24 mouse cellular contexts compared by ENCODE assay signal in the genomic region with DNA sequence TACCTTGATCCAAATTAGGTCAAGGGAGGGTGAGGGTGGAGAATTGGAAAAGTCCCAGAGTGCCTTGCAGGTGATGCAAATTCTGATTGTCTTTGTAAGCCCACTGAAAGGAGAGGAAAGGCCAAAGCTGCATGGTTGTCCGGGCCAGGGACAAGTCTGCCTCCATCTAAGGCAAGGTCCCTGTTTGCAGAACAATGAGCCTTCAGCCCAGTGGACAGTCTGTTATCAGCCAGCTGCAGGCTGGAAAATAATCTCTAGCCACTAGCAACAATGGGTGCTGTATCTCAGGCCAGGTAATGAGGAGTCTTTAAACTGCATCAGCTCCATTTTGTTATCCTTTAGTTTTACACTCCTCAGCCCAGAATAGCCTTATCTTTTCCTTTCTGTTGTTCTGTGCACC.
DNase-seq lines count a peak whose midpoint lies in the region; ATAC-seq and TF ChIP-seq lines count a peak whose summit lies in the region.
"Had no signal": no experiment of that assay in that cellular context is flagged by ENCODE, and none has a peak within 500 bp of the region (broad histone marks: within the 10 kb centered on the region; RNA-seq: fewer than 3 reads in every experiment).

No protein-coding gene starts in this region.

- no peak overlapping the region for H3K27ac ChIP-seq in heart, embryonic 11.5 days (ENCODE audit: low read depth, low read length)
- H3K27ac ChIP-seq in heart, adult 2 months = no peak overlapping the region
- H3K27ac ChIP-seq in midbrain, embryonic 11.5 days (ENCODE audit: low read depth, low read length) = no peak overlapping the region
- H3K27ac ChIP-seq in midbrain, embryonic 16.5 days (ENCODE audit: low read length) = no peak overlapping the region
- H3K27ac ChIP-seq: embryonic facial prominence, embryonic 10.5 days; embryonic facial prominence, embryonic 13.5 days; forebrain, embryonic 12.5 days; forebrain, embryonic 15.5 days; heart, embryonic 15.5 days; hindbrain, embryonic 12.5 days; hindbrain, embryonic 15.5 days; intestine, embryonic 15.5 days had no signal

- ATAC-seq in heart, embryonic 11.5 days (replicated peaks; ENCODE audit: insufficient number of reproducible peaks, low FRiP score, low TSS enrichment) = peak; percentile 87
- ATAC-seq in midbrain, embryonic 11.5 days (ENCODE audit: low FRiP score) = 0 out of 2 replicates have a peak, but pooled peaks have one; percentile 40
- no peak for ATAC-seq in midbrain, embryonic 16.5 days
- ATAC-seq: activated CD4-positive, CD25-positive, alpha-beta regulatory T cell, adult 4 months; forebrain, embryonic 15.5 days; intestine, embryonic 15.5 days had no signal

- H3K36me3 ChIP-seq in heart, embryonic 11.5 days (ENCODE audit: control insufficient read depth, insufficient read depth, low read length) = no peaks in the 10 kb centered on the region
- no peaks in the 10 kb centered on the region for H3K36me3 ChIP-seq in heart, adult 2 months (ENCODE audit: control insufficient read depth, insufficient read depth, low read length)
- no peaks in the 10 kb centered on the region for H3K36me3 ChIP-seq in midbrain, embryonic 11.5 days (ENCODE audit: control insufficient read depth, insufficient read depth, low read length)
- no peaks in the 10 kb centered on the region for H3K36me3 ChIP-seq in midbrain, embryonic 16.5 days (ENCODE audit: control insufficient read depth, insufficient read depth, low read length)
- H3K36me3 ChIP-seq: embryonic facial prominence, embryonic 10.5 days; embryonic facial prominence, embryonic 13.5 days; forebrain, embryonic 12.5 days; forebrain, embryonic 15.5 days; heart, embryonic 15.5 days; hindbrain, embryonic 12.5 days; hindbrain, embryonic 15.5 days; intestine, embryonic 15.5 days had no signal

- H3K4me1 ChIP-seq in heart, embryonic 11.5 days (ENCODE audit: control insufficient read depth, insufficient read depth, low read length) = peaks cover 3% of the 10 kb centered on the region; the same call in 1 of the 2 replicates
- no peaks in the 10 kb centered on the region for H3K4me1 ChIP-seq in heart, adult 2 months (ENCODE audit: control insufficient read depth, insufficient read depth, low read length)
- H3K4me1 ChIP-seq in midbrain, embryonic 11.5 days (ENCODE audit: control insufficient read depth, insufficient read depth, low read length) = no peaks in the 10 kb centered on the region
- H3K4me1 ChIP-seq in midbrain, embryonic 16.5 days (ENCODE audit: control insufficient read depth, insufficient read depth, low read length) = peaks cover 8% of the 10 kb centered on the region
- H3K4me1 ChIP-seq: embryonic facial prominence, embryonic 10.5 days; embryonic facial prominence, embryonic 13.5 days; forebrain, embryonic 12.5 days; forebrain, embryonic 15.5 days; heart, embryonic 15.5 days; hindbrain, embryonic 12.5 days; intestine, embryonic 15.5 days had no signal

- TF ChIP-seq POLR2A in heart, adult 2 months (IDR thresholded peaks at IDR 0.05; ENCODE audit: insufficient read depth, low read depth, low read length) = no peak

- no peaks in the 10 kb centered on the region for H3K9me3 ChIP-seq in heart, embryonic 11.5 days (replicated peaks; ENCODE audit: control insufficient read depth, low read length)
- no peaks in the 10 kb centered on the region for H3K9me3 ChIP-seq in midbrain, embryonic 11.5 days (ENCODE audit: control insufficient read depth, low read length)
- no peaks in the 10 kb centered on the region for H3K9me3 ChIP-seq in midbrain, embryonic 16.5 days (replicated peaks; ENCODE audit: control insufficient read depth, low read length, poor library complexity, severe bottlenecking)
- H3K9me3 ChIP-seq: embryonic facial prominence, embryonic 10.5 days; embryonic facial prominence, embryonic 13.5 days; forebrain, embryonic 12.5 days; forebrain, embryonic 15.5 days; heart, embryonic 15.5 days; hindbrain, embryonic 12.5 days; hindbrain, embryonic 15.5 days; intestine, embryonic 15.5 days had no signal

- no peak for TF ChIP-seq CTCF in heart, adult 2 months (IDR thresholded peaks at IDR 0.05)

- no peak overlapping the region for H3K4me3 ChIP-seq in heart, embryonic 11.5 days (ENCODE audit: low read depth, low read length)
- H3K4me3 ChIP-seq in heart, adult 2 months = no peak overlapping the region
- no peak overlapping the region for H3K4me3 ChIP-seq in midbrain, embryonic 11.5 days (ENCODE audit: low read depth, low read length)
- no peak overlapping the region for H3K4me3 ChIP-seq in midbrain, embryonic 16.5 days (ENCODE audit: low read depth, low read length)
- H3K4me3 ChIP-seq: embryonic facial prominence, embryonic 10.5 days; embryonic facial prominence, embryonic 13.5 days; erythroblast, embryonic 14.5 days; forebrain, embryonic 12.5 days; forebrain, embryonic 15.5 days; heart, embryonic 15.5 days; hindbrain, embryonic 12.5 days; hindbrain, embryonic 15.5 days; intestine, embryonic 15.5 days had no signal

- H3K9ac ChIP-seq in heart, embryonic 11.5 days (ENCODE audit: low read depth, low read length) = no peak overlapping the region
- H3K9ac ChIP-seq in heart, adult 2 months (ENCODE audit: low read depth, low read length) = no peak overlapping the region
- no peak overlapping the region for H3K9ac ChIP-seq in midbrain, embryonic 11.5 days (ENCODE audit: low read length)
- H3K9ac ChIP-seq in midbrain, embryonic 16.5 days (ENCODE audit: low read depth, low read length) = no peak overlapping the region
- H3K9ac ChIP-seq: embryonic facial prominence, embryonic 13.5 days; forebrain, embryonic 12.5 days; forebrain, embryonic 15.5 days; heart, embryonic 15.5 days; hindbrain, embryonic 12.5 days; hindbrain, embryonic 15.5 days; intestine, embryonic 15.5 days had no signal

- intact Hi-C loops in heart, adult 2 months (cut with DNase I) = no loop called here

- DNase-seq in adrenal gland, adult 2 months = peak; percentile 34
- DNase-seq in adrenal gland, adult 18-20 months (ENCODE audit: low spot score in 2 of 2) = no peak
- peak; percentile 3 for DNase-seq in embryo, embryonic 11 days
- no peak for DNase-seq in embryo, embryonic 10 days (ENCODE audit: low spot score)
- no peak for DNase-seq in heart, adult 2 months
- DNase-seq in midbrain, embryonic 11.5 days (ENCODE audit: low spot score, missing footprints) = no peak
- DNase-seq: cerebellum, adult 18-20 months; cerebellum, adult 9-10 months; cerebellum, postnatal 14 days; gastrocnemius, postnatal 25 days; kidney, adult 11 months; kidney, adult 8-10 months had no signal

- TF ChIP-seq EP300 in heart, adult 2 months (IDR thresholded peaks at IDR 0.05; ENCODE audit: insufficient read depth, low read depth, low read length) = no peak

- H3K27me3 ChIP-seq in heart, embryonic 11.5 days (ENCODE audit: control insufficient read depth, insufficient read depth, low read length) = no peaks in the 10 kb centered on the region
- no peaks in the 10 kb centered on the region for H3K27me3 ChIP-seq in heart, adult 2 months (ENCODE audit: control insufficient read depth, insufficient read depth, low read length)
- H3K27me3 ChIP-seq in midbrain, embryonic 11.5 days (ENCODE audit: control insufficient read depth, insufficient read depth, low read length) = no peaks in the 10 kb centered on the region
- no peaks in the 10 kb centered on the region for H3K27me3 ChIP-seq in midbrain, embryonic 16.5 days (ENCODE audit: control insufficient read depth, insufficient read depth, low read depth, low read length)
- H3K27me3 ChIP-seq: embryonic facial prominence, embryonic 13.5 days; forebrain, embryonic 12.5 days; forebrain, embryonic 15.5 days; heart, embryonic 15.5 days; hindbrain, embryonic 12.5 days; hindbrain, embryonic 15.5 days; intestine, embryonic 15.5 days had no signal

- WGBS in heart, embryonic 11.5 days (ENCODE audit: insufficient replicate concordance) = 44% methylated on average over 1 of the region's 1 CpGs
- 42% methylated on average over 1 of the region's 1 CpGs for WGBS in heart, adult 2 months
- 58% methylated on average over 1 of the region's 1 CpGs for WGBS in midbrain, embryonic 11.5 days
- 50% methylated on average over 1 of the region's 1 CpGs for WGBS in midbrain, embryonic 16.5 days

- no peaks in the 10 kb centered on the region for H3K79me2 ChIP-seq in heart, adult 2 months (replicated peaks; ENCODE audit: control insufficient read depth, insufficient read depth, low read length)

- H3K4me2 ChIP-seq in heart, embryonic 11.5 days = no peak overlapping the region
- H3K4me2 ChIP-seq in midbrain, embryonic 11.5 days = no peak overlapping the region
- no peak overlapping the region for H3K4me2 ChIP-seq in midbrain, embryonic 16.5 days (ENCODE audit: low read length)
- H3K4me2 ChIP-seq: embryonic facial prominence, embryonic 13.5 days; forebrain, embryonic 12.5 days; forebrain, embryonic 15.5 days; heart, embryonic 15.5 days; hindbrain, embryonic 12.5 days; hindbrain, embryonic 15.5 days; intestine, embryonic 15.5 days had no signal

Comparison
In these comparisons a context has a peak if more than half of its experiments do, and no peak if none do; other contexts are left out.
1. DNase-seq: peak in adrenal gland, adult 2 months (single experiment) and embryo, embryonic 11 days (single experiment); none in adrenal gland, adult 18-20 months (0 of 2), embryo, embryonic 10 days (single experiment), heart, adult 2 months (0 of 2) and midbrain, embryonic 11.5 days (single experiment).